Mouse (Mus musculus): ENCODE measurements around the gene Dusp9.

Dusp9 gene

GRCm38 (mm10) chrX:73639255-73639675, at the start of gene Dusp9:
Gene Dusp9, plus strand, starts transcription at chrX:73639419.
- peak; percentile 53 for DNase-seq (ENCODE audit: extremely low read depth, low read depth)

GRCm38 (mm10) chrX:73593212-73593611, 46.0 kb upstream of the Dusp9 start:
- peak; percentile 50 for DNase-seq (ENCODE audit: extremely low read depth, low read depth)

GRCm38 (mm10) chrX:73594451-73595121, 44.6 kb upstream of the Dusp9 start:
- no peak for DNase-seq (ENCODE audit: extremely low read depth, low read depth)

- DNase-seq (ENCODE audit: extremely low read depth, low read depth), result no peak
These were observed 43.8 kb upstream of the Dusp9 start for GRCm38 (mm10) chrX:73595297-73595938.

GRCm38 (mm10) chrX:73601456-73601855, 37.8 kb upstream of the Dusp9 start:
- DNase-seq (ENCODE audit: extremely low read depth, low read depth), result no peak

- no peak for DNase-seq (ENCODE audit: extremely low read depth, low read depth)
These were observed 25.6 kb upstream of the Dusp9 start for GRCm38 (mm10) chrX:73613665-73614064.

- no peak for DNase-seq (ENCODE audit: extremely low read depth, low read depth)
These were observed 23.3 kb upstream of the Dusp9 start for GRCm38 (mm10) chrX:73615876-73616275.

GRCm38 (mm10) chrX:73619401-73619800, 19.8 kb upstream of the Dusp9 start:
- no peak for DNase-seq (ENCODE audit: extremely low read depth, low read depth)

- no peak for DNase-seq (ENCODE audit: extremely low read depth, low read depth)
These were observed 19.3 kb upstream of the Dusp9 start for GRCm38 (mm10) chrX:73619890-73620289.

GRCm38 (mm10) chrX:73626981-73627380, 12.2 kb upstream of the Dusp9 start:
- no peak for DNase-seq (ENCODE audit: extremely low read depth, low read depth)

GRCm38 (mm10) chrX:73635425-73635824, 3.8 kb upstream of the Dusp9 start:
- DNase-seq (ENCODE audit: extremely low read depth, low read depth), result no peak

- DNase-seq (ENCODE audit: extremely low read depth, low read depth), result no peak
These were observed 1.8 kb upstream of the Dusp9 start for GRCm38 (mm10) chrX:73637415-73637814.

GRCm38 (mm10) chrX:73639901-73640469, 766 bp downstream of the Dusp9 start:
- DNase-seq (ENCODE audit: extremely low read depth, low read depth), result no peak

GRCm38 (mm10) chrX:73645121-73645520, 5.9 kb downstream of the Dusp9 start:
- no peak for DNase-seq (ENCODE audit: extremely low read depth, low read depth)

GRCm38 (mm10) chrX:73650869-73651268, 11.7 kb downstream of the Dusp9 start:
- no peak for DNase-seq (ENCODE audit: extremely low read depth, low read depth)

- no peak for DNase-seq (ENCODE audit: extremely low read depth, low read depth)
These were observed 14.2 kb downstream of the Dusp9 start for GRCm38 (mm10) chrX:73653392-73653791.

GRCm38 (mm10) chrX:73654177-73654576, 15.0 kb downstream of the Dusp9 start:
- DNase-seq (ENCODE audit: extremely low read depth, low read depth), result peak; percentile 63

GRCm38 (mm10) chrX:73655529-73655928, 16.3 kb downstream of the Dusp9 start:
- DNase-seq (ENCODE audit: extremely low read depth, low read depth), result peak; percentile 68

- peak; percentile 18 for DNase-seq (ENCODE audit: extremely low read depth, low read depth)
These were observed 19.2 kb downstream of the Dusp9 start for GRCm38 (mm10) chrX:73658391-73658790.

GRCm38 (mm10) chrX:73658936-73659574, 19.8 kb downstream of the Dusp9 start:
- DNase-seq (ENCODE audit: extremely low read depth, low read depth), result no peak

GRCm38 (mm10) chrX:73659575-73660283, 20.5 kb downstream of the Dusp9 start, which contains the start of gene Pnck:
Gene Pnck, minus strand, starts transcription at chrX:73660117.
- DNase-seq (ENCODE audit: extremely low read depth, low read depth), result no peak
